Mouse (Mus musculus): ENCODE data around the gene Ksr2. TPM values are rescaled to one million over a fixed set of nuclear protein-coding genes. Genes with fewer than 3 reads are reported as not detected.

Gene Ksr2
- polyA plus RNA-seq, 1 experiment = 0.30 TPM

DNA sequence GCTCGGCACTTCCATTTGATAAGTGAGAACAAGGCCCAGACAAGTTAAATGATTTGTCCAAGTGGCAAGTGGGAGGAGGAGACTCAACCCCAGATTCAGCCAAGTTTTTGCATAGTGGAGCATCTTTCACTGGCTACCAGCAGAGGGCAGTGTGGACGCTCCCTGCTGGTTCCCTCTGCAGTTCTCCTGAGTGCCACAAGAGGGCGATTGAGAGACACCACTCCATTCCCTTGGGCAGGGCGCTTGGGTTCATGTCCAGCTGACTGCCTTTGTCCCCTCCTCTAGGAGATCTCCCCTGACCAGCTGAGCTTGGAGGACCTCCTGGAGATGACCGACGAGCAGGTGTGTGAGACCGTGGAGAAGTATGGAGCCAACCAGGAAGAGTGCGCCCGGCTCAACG is 91.4 kb downstream of the Ksr2 start:
- TF ChIP-seq POLR2A (IDR thresholded peaks at IDR 0.05; ENCODE audit: low read depth, low read length) (no peak), CTCF (IDR thresholded peaks at IDR 0.05; ENCODE audit: extremely low read depth, insufficient read depth, insufficient read length, insufficient replicate concordance) (peak; percentile 97)
- 69% methylated on average over 10 of the region's 10 CpGs for WGBS
- no peak overlapping the region for H3K4me3 ChIP-seq (ENCODE audit: extremely low read depth, insufficient read depth, insufficient read length)
- H3K4me1 ChIP-seq (ENCODE audit: control insufficient read depth, insufficient read depth, insufficient read length) = peaks cover 3% of the 10 kb centered on the region; the same call in 1 of the 2 replicates
- DNase-seq (ENCODE audit: low read depth in 1 of 2, low spot score in 2 of 2) = peak in 1 of 2 experiments; percentile 40
- H3K27ac ChIP-seq (ENCODE audit: insufficient read depth, low read length) = no peak overlapping the region
- no peaks in the 10 kb centered on the region for H3K27me3 ChIP-seq (ENCODE audit: control insufficient read depth, insufficient read depth, low read length)
- H3K36me3 ChIP-seq (ENCODE audit: control insufficient read depth, insufficient read depth, low read length) = no peaks in the 10 kb centered on the region

GRCm38 (mm10) chr5:117505769-117506168 is 92.0 kb downstream of the Ksr2 start:
- H3K4me3 ChIP-seq (ENCODE audit: extremely low read depth, insufficient read depth, insufficient read length) = no peak overlapping the region

GRCm38 (mm10) chr5:117506406-117506805 is 92.6 kb downstream of the Ksr2 start:
- TF ChIP-seq POLR2A (IDR thresholded peaks at IDR 0.05; ENCODE audit: low read depth, low read length) (no peak), CTCF (IDR thresholded peaks at IDR 0.05; ENCODE audit: extremely low read depth, insufficient read depth, insufficient read length, insufficient replicate concordance) (peak; percentile 79; the same call in 1 of the 2 replicates)
- DNase-seq (ENCODE audit: low read depth in 1 of 2, low spot score in 2 of 2) = peak in 1 of 2 experiments; percentile 41
- Histone ChIP-seq H3K36me3 (ENCODE audit: control insufficient read depth, insufficient read depth, low read length) (no peaks in the 10 kb centered on the region), H3K4me1 (ENCODE audit: control insufficient read depth, insufficient read depth, insufficient read length) (peaks cover 11% of the 10 kb centered on the region; the same call in 1 of the 2 replicates), H3K4me3 (ENCODE audit: extremely low read depth, insufficient read depth, insufficient read length) (no peak overlapping the region), H3K27me3 (ENCODE audit: control insufficient read depth, insufficient read depth, low read length) (no peaks in the 10 kb centered on the region), H3K27ac (ENCODE audit: insufficient read depth, low read length) (no peak overlapping the region)
- 35% methylated on average over 13 of the region's 13 CpGs for WGBS

More at GRCm38 (mm10) chr5:117505769-117506168, 92.0 kb downstream of the Ksr2 start:
- TF ChIP-seq POLR2A (IDR thresholded peaks at IDR 0.05; ENCODE audit: low read depth, low read length) (no peak), CTCF (IDR thresholded peaks at IDR 0.05; ENCODE audit: extremely low read depth, insufficient read depth, insufficient read length, insufficient replicate concordance) (no peak)
- Histone ChIP-seq H3K27ac (ENCODE audit: insufficient read depth, low read length) (no peak overlapping the region), H3K36me3 (ENCODE audit: control insufficient read depth, insufficient read depth, low read length) (no peaks in the 10 kb centered on the region), H3K4me1 (ENCODE audit: control insufficient read depth, insufficient read depth, insufficient read length) (peaks cover 6% of the 10 kb centered on the region; the same call in 1 of the 2 replicates), H3K27me3 (ENCODE audit: control insufficient read depth, insufficient read depth, low read length) (no peaks in the 10 kb centered on the region)
- 61% methylated on average over 7 of the region's 7 CpGs for WGBS
- DNase-seq (ENCODE audit: low read depth in 1 of 2, low spot score in 2 of 2) = no peak

DNA sequence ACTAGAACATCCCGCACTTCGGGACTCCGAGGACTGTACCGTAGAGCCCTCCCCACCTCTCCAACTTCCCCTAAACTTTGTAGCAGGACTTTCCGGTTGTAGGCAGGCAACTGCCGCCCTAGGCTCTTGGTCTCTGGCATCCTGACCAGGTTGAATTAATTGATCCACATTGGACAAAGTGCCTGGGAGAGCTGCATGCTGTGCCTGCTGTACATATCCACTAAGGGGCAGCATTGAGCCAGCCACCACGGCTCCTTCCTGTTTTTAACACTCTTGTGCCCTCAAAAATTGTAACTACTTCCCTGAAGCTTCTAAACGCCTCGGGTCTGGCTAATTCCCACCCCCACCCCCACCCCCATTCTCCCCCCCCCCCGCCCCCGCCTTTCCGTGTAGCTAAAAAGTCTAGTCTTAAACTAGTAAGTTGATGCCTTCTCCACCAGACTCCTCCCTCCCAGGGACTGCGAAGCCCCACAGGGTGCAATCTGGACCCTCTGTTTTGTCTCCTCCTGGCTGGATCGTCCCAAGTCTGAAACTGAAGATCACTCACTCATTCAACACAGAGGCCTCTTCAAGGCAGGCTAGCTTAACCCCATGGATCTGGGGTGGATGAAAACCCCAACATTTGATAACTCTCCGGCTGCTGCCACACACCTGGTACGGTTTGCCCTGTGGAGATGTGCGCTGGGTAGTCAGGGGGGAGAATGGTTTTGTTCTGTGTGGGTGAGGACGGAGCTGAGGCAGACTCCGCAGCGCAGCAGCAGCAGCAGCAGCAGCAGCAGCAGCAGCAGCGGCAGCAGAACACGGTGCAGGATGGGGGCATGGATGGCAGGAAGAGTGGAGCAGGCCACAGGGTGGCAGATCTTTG is 95.9 kb downstream of the Ksr2 start:
- DNase-seq (ENCODE audit: low read depth in 1 of 2, low spot score in 2 of 2) = peak; percentile 45 to 48
- H3K27ac ChIP-seq (ENCODE audit: insufficient read depth, low read length) = peak overlapping the region; percentile 39; the same call in 1 of the 2 replicates

DNA sequence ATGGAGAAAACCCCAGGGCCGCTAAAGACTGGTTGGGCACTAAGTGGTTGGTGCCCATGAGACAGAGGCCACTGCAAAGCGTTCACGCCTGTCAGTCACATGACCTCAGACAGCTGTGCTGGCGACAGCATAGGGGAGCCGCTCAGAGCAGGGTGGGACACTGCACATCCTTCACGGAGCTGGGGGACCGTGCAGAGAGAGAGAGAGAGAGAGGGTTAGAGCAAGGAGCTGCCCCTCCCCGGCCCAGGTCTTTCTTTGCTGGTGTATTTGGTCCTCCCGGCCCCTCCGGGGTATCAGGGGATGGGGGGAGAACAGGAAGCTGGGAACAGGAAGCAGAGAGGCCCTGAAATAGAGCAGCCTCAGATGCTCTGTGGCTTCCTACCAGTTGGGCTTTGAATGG is 97.1 kb downstream of the Ksr2 start:
- Histone ChIP-seq H3K4me3 (ENCODE audit: extremely low read depth, insufficient read depth, insufficient read length) (peak overlapping the region; percentile 1; the same call in 1 of the 2 replicates), H3K36me3 (ENCODE audit: control insufficient read depth, insufficient read depth, low read length) (no peaks in the 10 kb centered on the region), H3K4me1 (ENCODE audit: control insufficient read depth, insufficient read depth, insufficient read length) (peaks cover 11% of the 10 kb centered on the region; the same call in 1 of the 2 replicates), H3K27ac (ENCODE audit: insufficient read depth, low read length) (no peak overlapping the region), H3K27me3 (ENCODE audit: control insufficient read depth, insufficient read depth, low read length) (no peaks in the 10 kb centered on the region)
- DNase-seq (ENCODE audit: low read depth in 1 of 2, low spot score in 2 of 2) = no peak
- no peak for TF ChIP-seq POLR2A (IDR thresholded peaks at IDR 0.05; ENCODE audit: low read depth, low read length)
- no peak for TF ChIP-seq CTCF (IDR thresholded peaks at IDR 0.05; ENCODE audit: extremely low read depth, insufficient read depth, insufficient read length, insufficient replicate concordance)
- 12% methylated on average over 10 of the region's 10 CpGs for WGBS

More for the DNA sequence above, 95.9 kb downstream of the Ksr2 start:
- peak; percentile 59; the same call in 1 of the 2 replicates for TF ChIP-seq CTCF (IDR thresholded peaks at IDR 0.05; ENCODE audit: extremely low read depth, insufficient read depth, insufficient read length, insufficient replicate concordance)
- no peak for TF ChIP-seq POLR2A (IDR thresholded peaks at IDR 0.05; ENCODE audit: low read depth, low read length)
- Histone ChIP-seq H3K4me3 (ENCODE audit: extremely low read depth, insufficient read depth, insufficient read length) (peak overlapping the region; percentile 34), H3K27me3 (ENCODE audit: control insufficient read depth, insufficient read depth, low read length) (no peaks in the 10 kb centered on the region), H3K4me1 (ENCODE audit: control insufficient read depth, insufficient read depth, insufficient read length) (peaks cover 11% of the 10 kb centered on the region; the same call in 1 of the 2 replicates), H3K36me3 (ENCODE audit: control insufficient read depth, insufficient read depth, low read length) (no peaks in the 10 kb centered on the region)
- 30% methylated on average over 21 of the region's 22 CpGs for WGBS

- peaks cover 8% of the 10 kb centered on the region; the same call in 1 of the 2 replicates for H3K4me1 ChIP-seq (ENCODE audit: control insufficient read depth, insufficient read depth, insufficient read length)
- H3K27me3 ChIP-seq (ENCODE audit: control insufficient read depth, insufficient read depth, low read length) = no peaks in the 10 kb centered on the region
- 88% methylated on average over 12 of the region's 12 CpGs for WGBS
- H3K4me3 ChIP-seq (ENCODE audit: extremely low read depth, insufficient read depth, insufficient read length) = no peak overlapping the region
- no peak for TF ChIP-seq CTCF (IDR thresholded peaks at IDR 0.05; ENCODE audit: extremely low read depth, insufficient read depth, insufficient read length, insufficient replicate concordance)
- TF ChIP-seq POLR2A (IDR thresholded peaks at IDR 0.05; ENCODE audit: low read depth, low read length) = no peak
- no peak for DNase-seq (ENCODE audit: low read depth in 1 of 2, low spot score in 2 of 2)
- no peaks in the 10 kb centered on the region for H3K36me3 ChIP-seq (ENCODE audit: control insufficient read depth, insufficient read depth, low read length)
- H3K27ac ChIP-seq (ENCODE audit: insufficient read depth, low read length) = no peak overlapping the region
These were observed 101.6 kb downstream of the Ksr2 start for GRCm38 (mm10) chr5:117515396-117515795.

Measured in spleen, adult 2 months (tissue).